Mouse (Mus musculus) erythroblast, embryonic 14.5 days (primary cell): Measurements from ENCODE around the gene Bpi.

Experiments used
- GATA1 ChIP-seq: IDR thresholded peaks from 2 replicates; pipeline ENCODE4 v1.6.1; 2012; ENCODE audit warnings: low read length, inconsistent platforms, mixed read lengths
- TAL1 ChIP-seq: IDR thresholded peaks from 3 replicates; pipeline ENCODE4 v1.6.1; 2012; ENCODE audit warnings: low read length, inconsistent platforms, mixed read lengths

- TF ChIP-seq GATA1 (no peak), TAL1 (no peak)
These were observed 32.6 kb upstream of the Bpi start for GRCm38 (mm10) chr2:158225301-158225700.
